Mouse (Mus musculus) spleen, adult 18-20 months (tissue): ENCODE results near the gene Mtch1.
"Not testable (repeated sequence)": the region's sequence is repeated elsewhere in the genome, so short reads cannot be mapped to it uniquely, and the experiment has no call there.

ENCODE experiments used
- DNase-seq, 2 experiments: peaks; one replicate each; pipeline ENCODE4 v3.0.0; 2022; ENCODE audit warnings: mixed read lengths in 2 of 2

Gene Mtch1

DNA sequence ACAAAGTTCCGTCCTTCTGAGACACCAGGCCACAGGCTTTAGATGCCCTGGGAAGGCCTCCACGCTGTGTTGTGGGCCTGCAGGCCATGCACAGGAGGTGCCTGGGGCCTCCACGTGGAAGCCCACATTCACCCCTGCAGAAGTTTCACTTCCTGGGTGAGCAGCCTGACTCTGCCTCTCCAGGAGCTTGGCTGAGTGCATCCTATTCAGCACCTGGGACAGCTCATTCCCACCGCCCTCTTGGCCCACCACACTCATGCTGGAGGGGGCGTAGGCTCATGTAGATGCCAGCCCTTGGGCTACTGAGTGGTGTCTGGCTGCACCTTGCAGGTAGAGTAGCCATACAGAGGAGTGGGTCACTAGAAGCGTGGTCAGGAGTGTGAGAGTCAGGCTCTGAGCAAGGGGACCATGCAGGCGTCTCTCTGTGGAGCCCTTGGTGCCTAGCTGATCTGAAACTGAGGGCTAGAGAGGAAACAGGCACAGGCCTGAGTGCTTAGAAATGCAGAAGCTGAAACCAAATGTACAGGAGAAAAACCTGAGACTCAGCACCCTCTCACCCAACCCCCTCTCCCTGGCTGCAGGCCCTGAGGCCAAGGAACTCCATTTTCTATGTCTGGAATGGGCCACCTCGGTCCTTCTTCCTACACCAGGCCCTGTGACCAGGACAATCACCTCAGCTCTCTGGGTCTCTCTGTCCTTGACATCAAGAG lies 14.4 kb upstream of the Mtch1 start:
- DNase-seq: peak; percentile 57 to 60

DNA sequence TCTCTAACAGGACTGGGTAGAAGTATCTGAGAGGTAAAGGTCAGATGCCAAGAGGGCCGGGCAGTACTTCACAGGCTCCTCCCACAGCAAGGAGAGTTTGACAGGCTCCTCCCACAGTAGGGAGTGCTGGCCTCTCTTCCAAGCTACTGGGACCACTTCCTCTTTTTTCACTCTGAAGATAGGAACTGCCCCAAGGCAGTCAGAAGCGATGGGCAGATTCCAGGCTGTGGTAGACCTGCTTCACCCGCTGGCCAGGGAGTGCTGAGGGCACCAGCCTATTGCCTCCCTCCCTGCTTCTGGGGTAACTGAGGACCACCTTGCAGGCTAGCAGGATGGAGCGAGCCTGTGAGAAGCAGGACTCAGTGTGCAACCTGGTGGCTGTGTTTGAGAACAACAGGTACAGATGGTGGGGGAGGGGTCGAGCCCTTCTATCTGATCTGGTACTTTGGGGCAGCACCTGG lies 13.1 kb upstream of the Mtch1 start, which contains the start of gene Fgd2:
Gene Fgd2 (plus strand): TSS at position 154 of the 461 bp plus-strand sequence.
- DNase-seq: peak; percentile 50 to 52

DNA sequence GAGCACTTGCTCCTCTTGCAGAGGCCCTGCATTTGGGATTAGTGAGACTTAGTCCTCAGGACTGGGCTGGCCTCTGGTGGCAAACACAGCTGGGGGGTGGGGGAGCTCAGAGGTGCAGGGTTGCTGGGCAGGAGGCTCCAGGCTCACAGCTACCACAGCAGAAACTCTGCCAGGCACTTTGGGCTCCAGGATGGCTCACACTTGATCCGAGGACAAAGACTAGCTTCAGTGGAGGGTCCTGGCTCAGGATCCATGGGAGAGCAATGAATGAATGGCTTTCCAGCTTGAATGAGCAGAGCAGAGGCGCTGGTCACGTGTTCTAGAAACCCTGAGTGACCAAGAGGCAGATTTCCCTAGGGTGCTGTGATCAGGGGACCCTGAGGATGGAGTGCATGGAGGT lies 11.2 kb upstream of the Mtch1 start:
- DNase-seq: no peak

DNA sequence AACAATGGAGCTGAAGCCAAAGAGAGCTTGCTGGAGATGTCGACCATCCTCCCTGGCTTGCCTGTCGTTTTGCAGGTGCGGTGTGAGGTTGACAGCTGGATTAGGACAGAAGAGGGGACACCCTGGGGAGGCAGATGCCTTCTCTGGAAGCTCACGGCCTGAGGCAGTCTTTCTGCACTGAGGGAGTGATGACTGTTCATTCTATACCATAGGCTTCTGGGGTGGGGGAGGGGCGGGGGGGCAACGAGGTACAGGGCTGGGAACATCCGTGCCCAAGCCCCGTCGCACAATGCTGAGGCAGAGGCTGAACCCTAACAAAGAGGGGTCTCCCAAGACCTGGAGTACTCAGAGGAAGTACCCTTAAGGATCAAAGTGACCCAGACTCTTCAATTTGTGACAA lies 9.1 kb upstream of the Mtch1 start:
- DNase-seq: no peak

DNA sequence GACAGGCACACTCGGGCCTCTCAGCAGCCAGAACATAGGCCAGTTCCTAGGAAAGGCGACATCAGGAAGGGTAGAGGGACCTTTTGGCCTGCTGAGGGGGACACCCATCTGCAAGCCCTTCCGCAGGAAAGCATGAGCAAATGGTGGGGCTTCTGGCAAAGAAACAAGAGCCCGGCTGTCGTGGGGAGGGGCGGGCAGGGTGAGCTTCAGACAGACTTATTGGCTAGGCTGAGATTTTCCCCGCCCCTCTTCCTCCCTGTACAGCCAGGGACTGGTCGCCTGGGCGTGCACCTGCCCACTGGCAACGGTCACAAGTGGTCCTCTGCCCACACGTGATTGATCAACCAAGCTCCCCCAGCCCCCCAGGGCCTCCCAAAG lies 8.7 kb upstream of the Mtch1 start:
- DNase-seq: no peak

DNA sequence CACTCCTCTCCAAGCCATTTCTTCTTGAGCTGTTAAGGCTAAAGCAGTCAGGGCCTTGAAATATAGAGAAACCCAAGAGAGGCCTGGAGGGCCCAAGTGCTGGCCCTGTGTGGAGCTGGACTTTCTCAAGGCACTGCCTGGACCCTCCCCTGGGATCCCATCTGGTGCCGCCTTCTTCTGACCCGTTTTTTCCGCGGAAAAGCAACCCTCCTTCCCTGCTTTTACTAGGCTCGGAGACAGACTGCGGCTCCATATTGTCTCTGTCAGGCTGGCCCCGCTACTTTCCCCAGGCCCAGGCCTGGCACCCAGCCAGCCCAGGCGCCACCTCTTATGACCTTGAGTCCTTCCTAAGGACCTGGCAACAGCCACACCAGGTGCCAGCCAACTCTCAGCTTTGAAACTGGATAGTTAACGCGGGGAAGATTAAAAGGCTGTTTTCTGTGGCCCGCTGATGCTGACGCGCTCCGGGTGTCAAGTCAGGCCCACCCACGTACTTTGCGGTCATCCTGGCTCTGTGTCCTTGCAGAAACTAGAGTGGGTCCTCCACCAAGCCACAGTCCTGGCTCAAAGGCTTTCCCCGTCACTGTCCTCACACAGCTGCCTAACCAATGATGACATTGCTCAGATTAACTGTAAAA lies 8.2 kb upstream of the Mtch1 start:
- no peak for DNase-seq

DNA sequence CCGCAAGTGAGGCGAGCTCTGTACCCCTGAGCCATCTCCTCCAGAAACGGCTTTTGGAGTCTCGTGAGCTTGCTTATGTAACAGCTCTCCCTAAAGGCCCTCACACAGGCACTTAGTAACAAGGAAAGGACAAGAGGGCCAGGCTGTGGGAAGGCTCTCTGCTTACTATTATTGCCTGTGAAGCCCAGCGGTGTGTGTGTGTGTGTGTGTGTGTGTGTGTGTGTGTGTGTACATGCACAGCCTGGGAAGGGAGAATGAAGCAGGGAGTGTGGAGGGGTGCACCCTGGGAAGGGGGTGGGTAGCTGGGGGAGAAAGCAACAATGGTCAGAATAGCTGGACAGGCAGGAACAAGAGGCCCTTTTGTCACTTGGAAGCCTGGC lies 7.7 kb upstream of the Mtch1 start:
- no peak for DNase-seq

DNA sequence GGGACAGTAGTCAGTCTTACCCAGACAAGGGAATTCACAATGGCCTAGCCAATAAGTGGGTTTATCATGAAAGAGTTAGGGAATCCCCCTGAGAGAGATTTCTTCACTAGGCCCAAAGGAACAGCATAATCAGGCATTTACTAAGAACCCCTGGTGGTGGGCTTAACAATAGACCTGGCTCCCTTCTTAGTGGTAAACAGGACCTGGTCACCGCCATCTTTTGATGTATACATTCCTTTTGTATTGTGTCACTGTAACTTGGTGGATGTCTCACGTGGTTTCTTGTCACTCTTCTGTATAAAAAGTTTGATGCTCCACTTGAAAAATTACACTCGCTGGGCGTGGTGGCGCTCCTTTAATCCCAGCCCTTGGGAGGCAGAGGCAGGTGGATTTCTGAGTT lies 3.3 kb upstream of the Mtch1 start:
- DNase-seq: not testable (repeated sequence)

DNA sequence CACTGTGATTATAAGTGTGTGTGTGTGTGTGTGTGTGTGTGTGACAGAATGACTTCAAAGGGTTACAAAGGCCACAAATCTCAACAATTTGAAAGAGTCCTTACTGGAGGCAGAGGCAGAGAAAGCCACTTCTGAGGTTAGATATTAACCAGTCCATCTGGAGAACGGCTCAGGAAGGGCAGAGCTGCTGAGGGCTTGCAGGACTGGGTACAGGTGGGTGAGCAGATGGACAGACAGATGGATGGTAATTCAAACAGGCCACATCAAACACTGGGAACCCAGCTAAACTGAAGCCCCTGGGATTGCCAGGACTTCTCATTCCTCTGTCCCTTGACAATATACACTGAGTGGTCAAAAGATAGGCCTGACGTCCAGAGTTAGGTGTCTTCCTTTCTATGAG lies 1.3 kb upstream of the Mtch1 start:
- no peak for DNase-seq

DNA sequence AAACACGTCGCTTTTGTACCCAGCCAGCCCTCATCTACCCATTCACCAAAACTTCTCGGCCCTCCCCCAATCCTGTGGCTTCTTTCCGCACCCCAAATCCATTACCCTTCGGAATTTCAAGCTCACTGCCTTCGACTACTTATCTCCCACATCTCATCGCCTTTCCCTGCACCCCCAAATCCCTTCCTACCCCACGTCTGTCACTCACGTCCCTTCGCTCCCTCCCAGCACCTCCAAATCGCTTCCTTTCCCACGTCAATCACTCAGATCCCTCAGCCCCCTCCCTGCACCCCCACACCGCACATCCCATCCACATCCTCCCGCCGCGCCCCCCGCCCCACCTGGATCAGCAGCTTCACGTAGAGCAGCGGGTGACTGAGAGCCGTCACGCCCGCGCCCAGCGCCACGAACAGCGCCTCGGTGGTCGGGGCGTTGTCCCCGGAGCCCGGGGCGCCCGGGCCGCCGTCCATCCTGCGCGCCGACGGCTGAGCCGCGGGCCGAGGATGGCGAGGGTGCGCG lies 549 bp downstream of the Mtch1 start:
- DNase-seq: no peak

DNA sequence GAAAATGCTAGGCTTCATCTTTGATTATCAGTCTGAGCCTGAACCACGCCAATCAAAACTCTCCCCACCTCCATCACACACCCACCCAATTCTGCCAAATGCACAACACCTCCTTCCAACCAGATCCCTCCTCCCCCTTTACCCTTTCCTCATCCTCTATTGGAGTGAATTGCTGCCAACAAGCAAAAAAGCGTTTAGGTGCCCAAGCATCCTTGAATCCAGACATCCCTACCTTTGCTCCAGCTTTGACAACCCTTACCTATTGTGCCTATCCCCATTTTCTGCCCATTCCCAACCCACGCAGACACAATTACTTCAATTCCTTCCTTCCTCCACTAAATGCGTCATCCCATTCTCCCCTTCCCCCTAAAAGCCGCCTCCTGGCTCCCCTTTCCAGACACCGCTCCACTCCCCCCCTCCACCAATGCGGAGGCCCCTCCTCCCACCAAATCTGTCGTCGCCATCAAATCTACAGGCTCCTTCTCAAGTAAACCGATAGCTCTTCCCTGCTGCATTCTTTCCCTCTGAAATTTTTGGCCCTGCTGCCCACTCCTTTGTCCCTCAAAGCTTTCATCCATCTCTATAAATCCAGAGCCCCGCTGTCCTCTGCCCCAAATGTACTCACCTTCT lies 1.1 kb downstream of the Mtch1 start:
- DNase-seq: no peak

DNA sequence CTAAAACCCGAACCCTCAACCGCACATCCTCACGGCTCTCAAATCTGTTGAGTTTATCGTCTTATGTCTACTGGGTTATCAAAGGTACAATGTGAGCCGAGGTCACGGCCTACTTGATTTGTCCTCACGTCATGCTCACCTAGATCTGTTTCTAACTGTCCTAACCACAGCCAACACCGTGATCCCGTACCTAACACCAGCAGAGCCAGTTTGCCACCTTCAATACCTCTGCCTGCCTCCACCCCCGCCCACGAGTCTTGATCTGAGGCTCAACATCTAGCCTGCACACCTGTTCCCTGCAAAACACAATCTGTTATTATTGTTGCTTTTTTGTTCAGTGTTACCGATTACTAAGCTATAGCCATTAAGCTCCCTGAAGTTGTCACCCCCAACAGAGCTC lies 2.5 kb downstream of the Mtch1 start:
- no peak for DNase-seq

DNA sequence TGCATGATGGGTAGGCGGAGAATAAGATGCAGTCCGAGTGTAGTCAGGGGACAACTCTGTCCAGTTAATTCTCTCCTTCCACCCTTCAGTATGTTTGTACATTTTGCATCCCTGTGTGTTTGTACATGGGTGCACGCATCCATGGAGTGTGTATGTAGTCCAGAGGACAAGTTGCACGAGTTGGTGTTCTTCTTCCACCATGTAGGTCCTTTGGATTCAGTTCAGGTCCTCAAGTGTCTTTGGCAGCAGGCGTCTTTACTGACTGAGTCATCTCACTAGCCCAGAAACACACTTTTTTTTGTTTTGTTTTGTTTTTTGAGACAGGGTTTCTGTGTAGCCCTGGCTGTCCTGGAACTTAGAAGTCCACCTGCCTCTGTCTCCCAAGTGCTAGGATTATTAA lies 4.5 kb downstream of the Mtch1 start:
- DNase-seq: no peak

DNA sequence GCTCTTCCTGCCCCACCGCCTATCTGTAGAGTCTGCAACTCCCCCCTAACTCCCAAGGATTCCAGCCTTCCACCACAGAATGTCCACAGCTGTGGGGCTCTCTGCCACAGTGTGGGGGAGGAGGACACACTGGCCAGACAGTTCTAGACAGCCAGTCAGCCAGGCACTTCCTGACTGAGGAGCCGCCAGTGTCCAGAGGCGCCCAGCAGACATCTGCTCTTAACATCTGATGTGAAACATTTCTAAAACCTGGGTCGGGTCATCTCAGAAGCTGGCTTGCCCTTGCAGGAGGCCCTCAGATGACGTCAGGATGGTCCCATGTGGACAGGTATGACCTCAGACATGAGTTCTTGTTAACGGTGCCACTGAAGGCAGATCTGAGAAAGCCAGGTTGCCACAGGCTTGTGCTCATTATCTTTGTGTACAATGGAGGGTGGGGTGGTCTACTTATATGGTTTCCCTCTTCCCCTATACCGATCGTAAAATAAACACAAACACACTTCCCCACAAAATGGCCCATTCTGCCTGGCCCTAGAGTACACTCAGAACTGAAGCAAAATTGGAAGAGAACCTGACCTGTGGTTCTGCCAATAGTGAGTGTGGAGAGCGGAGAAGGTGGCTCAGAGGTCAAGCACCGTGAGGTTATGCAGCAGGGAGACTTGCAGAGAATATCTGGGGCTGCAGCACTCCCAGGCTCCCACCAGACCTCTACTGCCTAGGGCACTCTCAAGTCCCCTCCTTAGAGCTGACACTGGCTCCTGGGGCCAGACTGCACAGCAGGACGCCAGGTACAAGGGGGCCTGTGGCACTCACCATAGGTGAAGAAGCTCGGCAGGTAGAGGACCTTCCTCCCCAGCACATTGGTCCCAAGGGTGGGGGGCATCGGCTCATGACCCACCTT lies 5.5 kb downstream of the Mtch1 start:
- DNase-seq: no peak

DNA sequence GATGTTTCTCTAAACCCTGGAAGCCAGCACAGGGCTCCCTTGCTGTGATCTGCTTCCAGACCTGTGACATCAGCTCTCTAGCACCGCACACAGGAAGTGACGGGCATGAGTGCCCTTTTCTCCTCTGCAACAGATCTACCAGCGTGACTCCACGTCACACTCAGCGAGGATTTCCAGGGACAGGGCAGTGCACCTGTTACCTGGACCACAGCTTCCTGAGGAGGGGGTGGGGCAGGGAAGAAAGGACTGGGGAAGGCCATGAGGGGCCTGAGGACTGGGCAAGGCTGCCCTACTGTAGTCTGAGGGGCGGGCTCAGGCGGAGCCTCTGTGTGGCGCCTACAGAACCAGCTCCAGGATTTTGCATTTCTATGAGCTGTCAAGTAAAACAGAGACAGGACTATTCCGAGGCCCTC lies 6.1 kb downstream of the Mtch1 start:
- peak in 1 of 2 experiments; percentile 32 for DNase-seq

DNA sequence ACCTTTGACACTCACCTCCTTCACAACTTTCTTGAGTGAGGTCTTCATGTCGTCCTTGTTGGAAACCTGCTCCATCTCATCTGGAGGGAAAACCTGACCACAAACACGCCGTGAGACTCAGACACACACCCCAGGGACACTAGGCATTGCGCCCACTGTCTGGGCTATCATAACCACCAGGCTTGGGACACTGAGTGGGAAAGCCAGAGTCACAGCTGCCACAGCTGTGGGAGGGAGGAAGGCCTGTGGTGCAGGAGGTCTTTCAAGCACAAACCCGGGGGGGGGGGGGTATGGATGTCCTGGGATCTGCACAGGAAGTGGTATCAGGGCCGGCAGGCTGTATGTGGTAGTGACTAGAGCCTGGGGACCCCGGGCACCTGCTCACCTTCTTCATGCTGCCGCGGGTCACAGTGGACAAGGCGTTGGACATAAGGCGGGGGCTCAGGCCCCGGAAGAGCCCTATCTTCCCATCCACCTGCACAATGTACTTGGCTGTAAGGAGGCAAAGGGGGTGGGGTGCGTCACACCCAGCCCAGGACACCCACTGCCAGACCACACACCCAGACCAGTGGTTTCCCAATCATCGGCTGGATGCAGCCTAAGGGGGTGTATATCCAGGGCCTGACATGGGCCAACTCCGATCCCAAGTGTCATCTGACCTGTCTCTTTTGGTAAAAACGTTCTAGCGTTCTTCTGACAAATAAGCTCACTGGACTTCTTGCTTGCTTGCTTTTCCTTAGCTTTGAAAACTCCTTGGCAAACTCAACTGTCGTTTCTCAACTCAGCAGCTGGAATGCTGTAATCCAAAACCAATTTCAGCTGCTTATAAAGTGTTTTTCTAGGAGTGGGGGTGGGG lies 7.1 kb downstream of the Mtch1 start:
- no peak for DNase-seq

DNA sequence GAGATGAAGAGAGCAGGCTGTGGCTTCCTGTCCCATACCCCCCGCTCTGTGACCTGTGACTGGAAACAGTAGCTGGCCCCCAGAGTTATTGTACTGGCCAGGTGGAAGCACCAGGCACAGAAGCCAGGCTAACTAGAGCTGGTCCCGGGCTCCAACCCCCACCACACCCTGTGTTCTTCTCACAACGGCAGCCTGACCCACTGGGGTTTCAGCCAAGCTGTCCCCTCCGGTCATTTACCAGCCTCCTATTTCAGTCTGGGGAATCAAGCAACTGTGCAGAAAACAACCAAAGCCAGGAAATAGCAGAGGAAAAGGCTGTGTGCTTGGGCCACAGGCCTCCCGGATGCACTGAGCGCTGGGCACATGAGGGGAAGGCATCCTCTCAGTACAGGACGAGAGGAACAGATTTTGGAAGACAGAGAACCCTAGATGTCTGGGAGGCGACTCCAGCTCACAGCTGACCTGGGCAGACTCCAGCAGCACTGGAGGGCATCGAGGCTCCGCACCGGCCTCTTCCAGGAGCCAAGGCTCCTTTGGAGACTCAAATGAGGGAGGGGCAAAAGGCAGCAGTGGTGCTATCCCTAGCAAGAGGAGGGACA lies 8.5 kb downstream of the Mtch1 start:
- DNase-seq: no peak

DNA sequence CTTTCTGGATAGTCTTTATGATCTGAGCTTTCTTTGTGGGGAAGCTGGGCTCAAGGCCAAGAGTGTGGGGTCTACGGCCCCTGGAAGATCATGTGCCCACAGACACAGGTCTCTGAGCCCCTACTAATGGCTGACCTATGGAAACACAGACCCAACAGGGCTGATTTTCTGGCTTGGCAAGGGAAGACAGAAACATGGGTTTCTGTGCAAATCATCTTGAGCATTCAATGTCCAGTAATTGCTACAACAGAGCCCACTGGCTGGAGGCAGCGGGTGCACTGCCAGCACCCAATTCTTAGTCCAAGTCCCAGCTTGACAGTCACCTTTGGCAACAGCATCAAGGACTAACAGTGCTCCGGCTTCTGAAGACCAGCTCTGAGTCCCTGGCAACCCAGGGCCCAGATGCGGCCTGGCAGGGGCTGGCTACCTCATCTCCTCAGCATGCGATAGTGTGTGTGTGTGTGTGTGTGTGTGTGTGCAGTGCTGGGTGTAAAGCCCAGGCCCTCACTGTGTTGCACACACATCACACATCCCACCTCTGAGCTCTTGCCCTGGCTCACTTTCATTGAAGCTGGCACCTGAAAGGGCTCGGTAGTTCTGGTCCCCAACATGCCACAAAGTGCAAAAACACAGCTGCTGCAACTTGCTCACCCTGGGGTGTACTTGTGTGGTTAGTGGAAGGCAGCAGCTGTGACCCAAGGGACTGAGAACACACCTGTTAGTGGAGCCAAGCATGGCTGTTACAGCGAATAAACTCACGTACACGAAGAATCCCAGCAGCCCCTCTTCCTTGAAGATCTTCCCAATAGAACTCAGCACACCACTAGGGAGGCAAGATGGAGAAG lies 9.5 kb downstream of the Mtch1 start:
- no peak for DNase-seq

DNA sequence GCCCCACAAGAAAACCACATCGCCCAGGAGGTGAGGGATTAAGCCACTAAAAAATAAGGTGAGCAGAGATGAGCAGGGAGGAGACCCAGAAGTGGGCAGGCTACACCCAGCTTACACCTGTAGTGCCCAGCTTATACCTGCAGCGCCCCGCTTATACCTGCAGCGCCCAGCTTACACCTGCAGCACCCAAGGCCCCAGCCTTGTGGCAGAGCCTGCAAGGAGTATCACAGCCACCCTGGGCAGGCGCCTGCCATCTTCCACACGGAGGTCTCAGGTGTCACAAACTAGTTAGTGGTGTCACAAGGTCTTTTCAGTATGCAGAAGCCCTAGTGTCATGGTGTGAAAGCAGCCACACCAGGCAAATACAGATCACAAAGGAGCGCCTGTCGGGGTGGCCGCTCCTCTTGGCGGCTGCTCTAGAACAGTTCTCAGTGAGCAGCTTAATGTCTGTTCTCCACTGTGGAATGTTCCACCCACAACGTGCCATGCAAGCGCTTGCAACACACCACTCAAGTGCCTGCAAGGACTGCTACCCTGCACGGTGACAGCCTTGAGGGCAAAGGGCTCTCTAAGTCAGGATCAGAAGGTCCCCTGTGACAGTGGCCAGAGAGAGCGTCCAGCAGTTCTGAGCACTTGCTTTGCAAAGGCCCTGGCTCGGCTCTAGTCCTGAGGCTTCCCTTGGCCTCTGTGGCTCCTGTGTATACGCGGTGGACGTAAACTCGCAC lies 11.3 kb downstream of the Mtch1 start:
- no peak for DNase-seq

DNA sequence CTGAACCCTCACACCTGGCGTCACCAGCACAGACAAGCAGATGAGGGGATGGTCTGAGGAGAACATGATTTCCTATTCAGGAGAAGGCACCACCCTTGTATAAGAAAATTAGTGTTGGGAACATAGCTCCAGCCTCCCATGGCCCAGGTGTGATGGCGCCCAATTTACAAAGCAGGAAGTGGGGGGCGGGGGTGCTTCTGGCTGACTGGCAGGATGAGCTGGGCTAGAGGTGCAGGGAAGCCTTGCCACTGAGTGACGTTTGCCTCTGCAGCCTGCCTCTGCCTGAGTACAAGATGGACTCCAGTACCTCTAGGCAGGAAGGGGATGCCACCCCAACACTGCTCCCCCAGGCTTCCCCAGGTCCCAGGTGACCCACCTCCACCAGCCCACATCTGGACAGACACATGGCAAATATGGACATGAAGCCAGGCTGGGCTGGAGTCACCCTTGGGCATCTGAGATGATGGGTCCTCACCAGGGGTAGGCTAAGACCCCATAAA lies 15.5 kb downstream of the Mtch1 start:
- DNase-seq: no peak
